Mouse (Mus musculus) bone marrow, adult 2 months (tissue): ENCODE measurements around the gene Ppp4r3a. TPM values are rescaled to one million over a fixed set of nuclear protein-coding genes. Genes with fewer than 3 reads are reported as not detected.

ENCODE experiments used
- H3K27ac ChIP-seq: fragments of 200-500 bp; 2 replicates; pipeline ENCODE4 v1.5.1; 2012; ENCODE audit warnings: low read depth, mild to moderate bottlenecking, control low read depth, inconsistent platforms, low read length; ENCODE audit not compliant: control insufficient read depth, poor library complexity, insufficient read depth
- H3K4me1 ChIP-seq: fragments of 200-500 bp; 2 replicates; pipeline ENCODE4 v1.6.1; 2011; ENCODE audit warnings: low read length; ENCODE audit not compliant: control insufficient read depth, insufficient read depth
- H3K4me3 ChIP-seq: fragments of 200-500 bp; replicated peaks from 2 replicates; pipeline ENCODE3; 2011; ENCODE audit warnings: mild to moderate bottlenecking, low read depth, low read length, control low read depth; ENCODE audit not compliant: control insufficient read depth
- CTCF ChIP-seq: fragments of 200-500 bp; IDR thresholded peaks from 2 replicates; pipeline ENCODE4 v1.5.1; 2011; ENCODE audit warnings: low read length, control low read depth; ENCODE audit not compliant: control insufficient read depth, insufficient read depth
- POLR2A ChIP-seq: fragments of 200-500 bp; IDR thresholded peaks from 2 replicates; pipeline ENCODE4 v1.6.1; 2011; ENCODE audit warnings: low read depth, mild to moderate bottlenecking, control low read depth, low read length, borderline replicate concordance; ENCODE audit not compliant: control insufficient read depth
- WGBS: fragments of 180-500 bp; shearing (Covaris S2); methylation state at CpG from one replicate; pipeline ENCODE4 v1.1.7; 2018; 5-methylcytosine and 5-hydroxymethylcytosine counted together
- polyA plus RNA-seq: library from polyadenylated mRNA; stranded (reverse); fragments of >200 nt; gene quantifications from 2 replicates; pipeline ENCODE4 v1.2.4, GENCODE M21; 2011; ENCODE audit warnings: low replicate concordance; ENCODE audit not compliant: missing spikeins, insufficient read depth, insufficient read length

Gene Ppp4r3a
- polyA plus RNA-seq, 1 experiment: 45.0 TPM

- Histone ChIP-seq H3K4me1 (no peaks in the 10 kb centered on the region), H3K4me3 (no peak overlapping the region), H3K27ac (no peak overlapping the region)
- WGBS: 56% methylated on average over 1 of the region's 1 CpGs
- TF ChIP-seq POLR2A (no peak), CTCF (no peak)
These were observed 3.9 kb upstream of the Ppp4r3a start for GRCm38 (mm10) chr12:101087406-101087805.

- no peak overlapping the region for H3K4me3 ChIP-seq
These were observed 1.6 kb upstream of the Ppp4r3a start for GRCm38 (mm10) chr12:101084881-101085666.

GRCm38 (mm10) chr12:101084237-101084636 is 735 bp upstream of the Ppp4r3a start:
- Histone ChIP-seq H3K4me1 (no peaks in the 10 kb centered on the region; the same call in 1 of the 2 replicates), H3K4me3 (peak overlapping the region; percentile 97), H3K27ac (no peak overlapping the region)
- no peak for TF ChIP-seq CTCF
- TF ChIP-seq POLR2A: no peak
- 5% methylated on average over 4 of the region's 4 CpGs for WGBS

More at GRCm38 (mm10) chr12:101084881-101085666, 1.6 kb upstream of the Ppp4r3a start:
- Histone ChIP-seq H3K27ac (no peak overlapping the region), H3K4me1 (no peaks in the 10 kb centered on the region; the same call in 1 of the 2 replicates)
- TF ChIP-seq POLR2A: no peak
- TF ChIP-seq CTCF: no peak
- WGBS: 88% methylated on average over 9 of the region's 9 CpGs

GRCm38 (mm10) chr12:101083839-101084195 is 315 bp upstream of the Ppp4r3a start:
- peak overlapping the region; percentile 97 for H3K27ac ChIP-seq
- H3K4me3 ChIP-seq: peak overlapping the region; percentile 97
- WGBS: 0% methylated on average over 23 of the region's 23 CpGs
- TF ChIP-seq POLR2A: no peak
- no peak for TF ChIP-seq CTCF
- H3K4me1 ChIP-seq: no peaks in the 10 kb centered on the region; the same call in 1 of the 2 replicates

- H3K4me1 ChIP-seq: no peaks in the 10 kb centered on the region; the same call in 1 of the 2 replicates
- H3K4me3 ChIP-seq: peak overlapping the region; percentile 97
- under 1% methylated on average over 69 of the region's 69 CpGs for WGBS
- TF ChIP-seq CTCF: no peak
- peak; percentile 38; the same call in 1 of the 2 replicates for TF ChIP-seq POLR2A
- peak overlapping the region; percentile 97 for H3K27ac ChIP-seq
These were observed 1.0 kb downstream of the Ppp4r3a start for GRCm38 (mm10) chr12:101082296-101083075.

GRCm38 (mm10) chr12:101077955-101078354 is 5.5 kb downstream of the Ppp4r3a start:
- no peak for TF ChIP-seq POLR2A
- no peak for TF ChIP-seq CTCF
- Histone ChIP-seq H3K27ac (no peak overlapping the region), H3K4me3 (no peak overlapping the region), H3K4me1 (no peaks in the 10 kb centered on the region; the same call in 1 of the 2 replicates)

GRCm38 (mm10) chr12:101075433-101075832 is 8.1 kb downstream of the Ppp4r3a start:
- TF ChIP-seq CTCF: no peak
- TF ChIP-seq POLR2A: no peak
- H3K27ac ChIP-seq: no peak overlapping the region
- H3K4me3 ChIP-seq: no peak overlapping the region
- 54% methylated on average over 3 of the region's 3 CpGs for WGBS
- no peaks in the 10 kb centered on the region; the same call in 1 of the 2 replicates for H3K4me1 ChIP-seq

- TF ChIP-seq CTCF (no peak), POLR2A (no peak)
- Histone ChIP-seq H3K27ac (no peak overlapping the region), H3K4me3 (no peak overlapping the region), H3K4me1 (no peaks in the 10 kb centered on the region; the same call in 1 of the 2 replicates)
- 62% methylated on average over 4 of the region's 4 CpGs for WGBS
These were observed 8.6 kb downstream of the Ppp4r3a start for GRCm38 (mm10) chr12:101074821-101075429.
